Mouse (Mus musculus) MEL (cell line): ENCODE results near the gene Loxl3. TPM values are rescaled to one million over a fixed set of nuclear protein-coding genes. Genes with fewer than 3 reads are reported as not detected.

Experiments
- DNase-seq: peaks from one replicate; pipeline ENCODE4 v3.0.0; 2011; ENCODE audit warnings: low read depth, low spot score
- H3K27ac ChIP-seq: 2 replicates; pipeline ENCODE4 v1.5.1; 2012; ENCODE audit warnings: low read depth, mild to moderate bottlenecking, control low read depth, low read length, moderate library complexity; ENCODE audit not compliant: control insufficient read depth
- H3K27me3 ChIP-seq, 2 experiments: fragments of 150-350 bp in 1 of 2; sonication (generic) in 1 of 2; 2 replicates each; pipeline ENCODE4 v1.6.1; 2012; ENCODE audit warnings: low read length in 2 of 2, mild to moderate bottlenecking in 2 of 2, improper control_type of control experiment in 1 of 2, moderate library complexity in 1 of 2; ENCODE audit not compliant: insufficient read depth in 2 of 2, control insufficient read depth in 1 of 2
- H3K36me3 ChIP-seq, 2 experiments: 2 replicates each; pipeline ENCODE4 v1.6.1; 2012 to 2014; ENCODE audit warnings: low read length in 2 of 2, improper control_type of control experiment in 1 of 2, inconsistent platforms in 1 of 2, mild to moderate bottlenecking in 1 of 2; ENCODE audit not compliant: insufficient read depth in 2 of 2, control insufficient read depth in 1 of 2
- H3K4me1 ChIP-seq, 2 experiments: fragments of 150-350 bp in 1 of 2; sonication (generic) in 1 of 2; 2 replicates each; pipeline ENCODE4 v1.6.1; 2012; ENCODE audit warnings: low read length in 2 of 2, improper control_type of control experiment in 1 of 2, mild to moderate bottlenecking in 1 of 2; ENCODE audit not compliant: insufficient read depth in 2 of 2, control insufficient read depth in 1 of 2
- H3K4me3 ChIP-seq, 2 experiments: fragments of 150-350 bp in 1 of 2; sonication (generic) in 1 of 2; 2 replicates each; pipeline ENCODE4 v1.5.1; 2012; ENCODE audit warnings: low read depth in 2 of 2, low read length in 2 of 2, mild to moderate bottlenecking in 2 of 2, moderate library complexity in 2 of 2, control low read depth in 1 of 2, improper control_type of control experiment in 1 of 2; ENCODE audit not compliant: control insufficient read depth in 1 of 2, insufficient read depth in 1 of 2
- H3K79me2 ChIP-seq: 2 replicates; pipeline ENCODE4 v1.6.1; 2012; ENCODE audit warnings: mild to moderate bottlenecking, low read length, moderate library complexity; ENCODE audit not compliant: control insufficient read depth, poor library complexity, insufficient read depth
- H3K9ac ChIP-seq: 2 replicates; pipeline ENCODE4 v1.6.1; 2012; ENCODE audit warnings: low read depth, mild to moderate bottlenecking, control low read depth, low read length, moderate library complexity; ENCODE audit not compliant: control insufficient read depth, poor library complexity, severe bottlenecking
- H3K9me3 ChIP-seq: fragments of 150-350 bp; sonication (generic); replicated peaks from 2 replicates; pipeline ENCODE4 v1.6.1; 2012; ENCODE audit warnings: mild to moderate bottlenecking, low read length, improper control_type of control experiment, moderate library complexity; ENCODE audit not compliant: insufficient read depth
- CHD1 ChIP-seq: IDR thresholded peaks from 2 replicates; pipeline ENCODE4 v1.6.1; 2012; ENCODE audit warnings: low read depth, mild to moderate bottlenecking, inconsistent platforms, low read length, improper control_type of control experiment
- E2F4 ChIP-seq: IDR thresholded peaks from 2 replicates; pipeline ENCODE4 v1.6.1; 2011; ENCODE audit warnings: low read depth, low read length, improper control_type of control experiment, borderline replicate concordance
- ELF1 ChIP-seq: IDR thresholded peaks from 2 replicates; pipeline ENCODE4 v1.6.1; 2014; ENCODE audit warnings: low read depth, mild to moderate bottlenecking, inconsistent platforms, low read length, improper control_type of control experiment, moderate library complexity
- EP300 ChIP-seq, 2 experiments: IDR thresholded peaks; 2 replicates each; pipeline ENCODE4 v1.6.1; 2011; ENCODE audit warnings: improper control_type of control experiment in 2 of 2, low read length in 2 of 2, low read depth in 1 of 2, mild to moderate bottlenecking in 1 of 2
- ETS1 ChIP-seq: IDR thresholded peaks from 2 replicates; pipeline ENCODE4 v1.6.1; 2012; ENCODE audit warnings: low read depth, mild to moderate bottlenecking, inconsistent platforms, low read length, improper control_type of control experiment, moderate library complexity
- GATA1 ChIP-seq: IDR thresholded peaks from 2 replicates; pipeline ENCODE4 v1.6.1; 2011; ENCODE audit warnings: low read depth, low read length, improper control_type of control experiment
- HCFC1 ChIP-seq: IDR thresholded peaks from 2 replicates; pipeline ENCODE4 v1.6.1; 2012; ENCODE audit warnings: low read depth, mild to moderate bottlenecking, inconsistent platforms, low read length, improper control_type of control experiment, moderate library complexity
- JUND ChIP-seq: IDR thresholded peaks from 2 replicates; pipeline ENCODE4 v1.6.1; 2011; ENCODE audit warnings: low read depth, mild to moderate bottlenecking, improper control_type of control experiment, low read length
- KAT2A ChIP-seq: conservative IDR thresholded peaks from 2 replicates; pipeline ENCODE4 v1.6.1; 2012; ENCODE audit warnings: low read depth, low read length, improper control_type of control experiment, inconsistent platforms
- MAX ChIP-seq: IDR thresholded peaks from 2 replicates; pipeline ENCODE4 v1.6.1; 2011; ENCODE audit warnings: low read length, improper control_type of control experiment
- MAZ ChIP-seq: IDR thresholded peaks from 2 replicates; pipeline ENCODE4 v1.6.1; 2012; ENCODE audit warnings: low read depth, mild to moderate bottlenecking, inconsistent platforms, low read length, improper control_type of control experiment
- MEF2A ChIP-seq: IDR thresholded peaks from 2 replicates; pipeline ENCODE4 v1.6.1; 2014; ENCODE audit warnings: low read depth, mild to moderate bottlenecking, inconsistent platforms, low read length, improper control_type of control experiment; ENCODE audit not compliant: poor library complexity, insufficient replicate concordance, severe bottlenecking; ENCODE audit errors: extremely low read depth
- NRF1 ChIP-seq: IDR thresholded peaks from 2 replicates; pipeline ENCODE4 v1.6.1; 2014; ENCODE audit warnings: low read depth, mild to moderate bottlenecking, inconsistent platforms, low read length, improper control_type of control experiment, moderate library complexity; ENCODE audit not compliant: poor library complexity, insufficient read depth, severe bottlenecking
- POLR2A ChIP-seq, 2 experiments: IDR thresholded peaks; 2 replicates each; pipeline ENCODE4 v1.6.1; 2011 to 2012; ENCODE audit warnings: low read length in 2 of 2, mild to moderate bottlenecking in 2 of 2, control low read depth in 1 of 2, improper control_type of control experiment in 1 of 2, low read depth in 1 of 2, moderate library complexity in 1 of 2; ENCODE audit not compliant: control insufficient read depth in 1 of 2, insufficient read depth in 1 of 2, poor library complexity in 1 of 2
- POLR2AphosphoS5 ChIP-seq: IDR thresholded peaks from 2 replicates; pipeline ENCODE4 v1.6.1; 2012; ENCODE audit warnings: low read depth, borderline replicate concordance, mild to moderate bottlenecking, inconsistent platforms, low read length, moderate library complexity, mixed read lengths
- RAD21 ChIP-seq: IDR thresholded peaks from 2 replicates; pipeline ENCODE4 v1.6.1; 2011; ENCODE audit warnings: mild to moderate bottlenecking, low read depth, low read length, improper control_type of control experiment
- RCOR1 ChIP-seq: IDR thresholded peaks from 2 replicates; pipeline ENCODE4 v1.6.1; 2012; ENCODE audit warnings: low read depth, mild to moderate bottlenecking, inconsistent platforms, low read length, improper control_type of control experiment
- SMC3 ChIP-seq: IDR thresholded peaks from 2 replicates; pipeline ENCODE4 v1.6.1; 2011; ENCODE audit warnings: low read depth, low read length, improper control_type of control experiment
- TAL1 ChIP-seq: IDR thresholded peaks from 2 replicates; pipeline ENCODE4 v1.6.1; 2012; ENCODE audit warnings: mild to moderate bottlenecking, inconsistent platforms, low read length, moderate library complexity, mixed read lengths
- USF2 ChIP-seq, 2 experiments: IDR thresholded peaks; 2 replicates each; pipeline ENCODE4 v1.6.1; 2011 to 2012; ENCODE audit warnings: improper control_type of control experiment in 2 of 2, low read length in 2 of 2, borderline replicate concordance in 1 of 2, inconsistent platforms in 1 of 2, low read depth in 1 of 2, mild to moderate bottlenecking in 1 of 2; ENCODE audit not compliant: insufficient read depth in 1 of 2
- ZC3H11A ChIP-seq: IDR thresholded peaks from 2 replicates; pipeline ENCODE4 v1.6.1; 2012; ENCODE audit warnings: low read depth, mild to moderate bottlenecking, inconsistent platforms, low read length, improper control_type of control experiment
- ZNF384 ChIP-seq: IDR thresholded peaks from 2 replicates; pipeline ENCODE4 v1.6.1; 2012; ENCODE audit warnings: low read depth, mild to moderate bottlenecking, inconsistent platforms, low read length, improper control_type of control experiment
- polyA plus RNA-seq, 2 experiments: library from polyadenylated mRNA; stranded (reverse) in 1 of 2; unstranded in 1 of 2; fragments of >175 nt in 1 of 2; fragments of >200 nt in 1 of 2; gene quantifications; 2 replicates each; pipeline versions ENCODE4 v1.2.1 to v1.2.4; 2012; ENCODE audit warnings: low replicate concordance in 2 of 2, low read depth in 1 of 2; ENCODE audit not compliant: insufficient read length in 2 of 2, insufficient read depth in 1 of 2, missing spikeins in 1 of 2
- total RNA-seq: library from RNA; depleted of rRNA; stranded (reverse); fragments of 300-350 nt; gene quantifications from 2 replicates; pipeline ENCODE4 v1.2.3, GENCODE M21; 2012

Loxl3 gene
- total and polyA plus RNA-seq, 3 experiments = 0.77 to 1.0 TPM; not detected in 1

- no peak for TF ChIP-seq HCFC1
- TF ChIP-seq RAD21 = no peak
- no peak for TF ChIP-seq NRF1
- TF ChIP-seq MAZ = no peak
- TF ChIP-seq E2F4 = no peak
- no peak for TF ChIP-seq GATA1
- no peaks in the 10 kb centered on the region for H3K27me3 ChIP-seq
These were observed 36.1 kb downstream of the Loxl3 start, which contains the start of gene Tlx2 for GRCm38 (mm10) chr6:83070247-83070310. TSS of gene Tlx2 (minus strand) at chr6:83070293.

GRCm38 (mm10) chr6:83070311-83071219 lies 36.6 kb downstream of the Loxl3 start:
- no peak overlapping the region for H3K9ac ChIP-seq
- no peaks in the 10 kb centered on the region for H3K36me3 ChIP-seq
- H3K27ac ChIP-seq = no peak overlapping the region
- H3K27me3 ChIP-seq = no peaks in the 10 kb centered on the region
- H3K9me3 ChIP-seq = no peaks in the 10 kb centered on the region
- H3K4me1 ChIP-seq = no peaks in the 10 kb centered on the region
- no peak for DNase-seq
- no peak overlapping the region for H3K4me3 ChIP-seq
- TF ChIP-seq ZC3H11A (no peak), MAX (no peak), HCFC1 (no peak), KAT2A (no peak), ELF1 (no peak), POLR2AphosphoS5 (no peak), ZNF384 (no peak), ETS1 (no peak), RAD21 (no peak), EP300 (IDR thresholded peaks at IDR 0.05; ENCODE audit: low read depth in 1 of 2, low read length in 2 of 2) (no peak), SMC3 (no peak), MEF2A (no peak), TAL1 (no peak), JUND (no peak), POLR2A (IDR thresholded peaks at IDR 0.05; ENCODE audit: control insufficient read depth in 1 of 2, insufficient read depth in 1 of 2, low read depth in 1 of 2, low read length in 2 of 2, poor library complexity in 1 of 2) (no peak), USF2 (IDR thresholded peaks at IDR 0.05; ENCODE audit: borderline replicate concordance in 1 of 2, insufficient read depth in 1 of 2, low read depth in 1 of 2, low read length in 2 of 2) (no peak), RCOR1 (no peak), CHD1 (no peak), NRF1 (no peak)
- no peaks in the 10 kb centered on the region for H3K79me2 ChIP-seq

More at GRCm38 (mm10) chr6:83070247-83070310, 36.1 kb downstream of the Loxl3 start, which contains the start of gene Tlx2:
- DNase-seq = no peak
- H3K4me1 ChIP-seq = no peaks in the 10 kb centered on the region
- H3K36me3 ChIP-seq = no peaks in the 10 kb centered on the region
- no peak within 1 kb of the TSS for H3K4me3 ChIP-seq
- H3K9ac ChIP-seq = no peak within 1 kb of the TSS
- H3K27ac ChIP-seq = no peak within 1 kb of the TSS
- H3K9me3 ChIP-seq = no peaks in the 10 kb centered on the region
- H3K79me2 ChIP-seq = no peaks in the 10 kb centered on the region
